Mouse (Mus musculus): ENCODE measurements around the gene Miox.

Miox gene

GRCm38 (mm10) chr15:89334271-89334670, at the start of gene Miox:
Miox (plus strand) TSS chr15:89334398.
- DNase-seq (ENCODE audit: low spot score) = no peak

GRCm38 (mm10) chr15:89285004-89285403, 49.2 kb upstream of the Miox start:
- DNase-seq (ENCODE audit: low spot score) = no peak

GRCm38 (mm10) chr15:89285478-89285877, 48.7 kb upstream of the Miox start:
- DNase-seq (ENCODE audit: low spot score) = no peak

- no peak for DNase-seq (ENCODE audit: low spot score)
Observed at GRCm38 (mm10) chr15:89286114-89286513, 48.1 kb upstream of the Miox start.

GRCm38 (mm10) chr15:89286582-89286981, 47.6 kb upstream of the Miox start:
- DNase-seq (ENCODE audit: low spot score) = no peak

- no peak for DNase-seq (ENCODE audit: low spot score)
Observed at GRCm38 (mm10) chr15:89288227-89288767, 45.9 kb upstream of the Miox start.

GRCm38 (mm10) chr15:89289455-89289854, 44.7 kb upstream of the Miox start:
- no peak for DNase-seq (ENCODE audit: low spot score)

- DNase-seq (ENCODE audit: low spot score) = no peak
Observed at GRCm38 (mm10) chr15:89291521-89291920, 42.7 kb upstream of the Miox start.

- no peak for DNase-seq (ENCODE audit: low spot score)
Observed at GRCm38 (mm10) chr15:89292795-89293194, 41.4 kb upstream of the Miox start.

- DNase-seq (ENCODE audit: low spot score) = no peak
Observed at GRCm38 (mm10) chr15:89293778-89294177, 40.4 kb upstream of the Miox start.

GRCm38 (mm10) chr15:89295580-89296165, 38.5 kb upstream of the Miox start:
- DNase-seq (ENCODE audit: low spot score) = no peak

- DNase-seq (ENCODE audit: low spot score) = no peak
Observed at GRCm38 (mm10) chr15:89296465-89296864, 37.7 kb upstream of the Miox start.

- DNase-seq (ENCODE audit: low spot score) = no peak
Observed at GRCm38 (mm10) chr15:89297695-89298094, 36.5 kb upstream of the Miox start.

- no peak for DNase-seq (ENCODE audit: low spot score)
Observed at GRCm38 (mm10) chr15:89300180-89300579, 34.0 kb upstream of the Miox start.

GRCm38 (mm10) chr15:89300600-89300999, 33.6 kb upstream of the Miox start:
- no peak for DNase-seq (ENCODE audit: low spot score)

- no peak for DNase-seq (ENCODE audit: low spot score)
Observed at GRCm38 (mm10) chr15:89305966-89306365, 28.2 kb upstream of the Miox start.

- no peak for DNase-seq (ENCODE audit: low spot score)
Observed at GRCm38 (mm10) chr15:89307461-89307860, 26.7 kb upstream of the Miox start.

- no peak for DNase-seq (ENCODE audit: low spot score)
Observed at GRCm38 (mm10) chr15:89308406-89309139, 25.6 kb upstream of the Miox start.

GRCm38 (mm10) chr15:89309962-89310498, 24.2 kb upstream of the Miox start:
- no peak for DNase-seq (ENCODE audit: low spot score)

GRCm38 (mm10) chr15:89313359-89313758, 20.8 kb upstream of the Miox start:
- DNase-seq (ENCODE audit: low spot score) = no peak

GRCm38 (mm10) chr15:89314107-89314506, 20.1 kb upstream of the Miox start:
- DNase-seq (ENCODE audit: low spot score) = no peak

- DNase-seq (ENCODE audit: low spot score) = peak; percentile 44
Observed at GRCm38 (mm10) chr15:89314511-89315189, 19.5 kb upstream of the Miox start.

Data from testis, postnatal 14 days (tissue).